Mouse (Mus musculus) layer of hippocampus, adult 9-11 months (tissue): Measurements from ENCODE around the gene Itgb1bp1.

ENCODE experiments used
- DNase-seq: peaks from one replicate; pipeline ENCODE4 v3.0.0; 2022

Itgb1bp1 gene

GRCm38 (mm10) chr12:21241965-21242364 is 44.1 kb downstream of the Itgb1bp1 start:
- DNase-seq, result no peak

- no peak for DNase-seq
Measured at GRCm38 (mm10) chr12:21234560-21234959, 51.5 kb downstream of the Itgb1bp1 start.

- DNase-seq, result no peak
Measured at GRCm38 (mm10) chr12:21233727-21234126, 52.4 kb downstream of the Itgb1bp1 start.

- DNase-seq, result peak; percentile 51
Measured at GRCm38 (mm10) chr12:21229076-21229918, 56.8 kb downstream of the Itgb1bp1 start.

GRCm38 (mm10) chr12:21228650-21229049 is 57.4 kb downstream of the Itgb1bp1 start:
- no peak for DNase-seq

- DNase-seq, result peak; percentile 32
Measured at GRCm38 (mm10) chr12:21227076-21227980, 58.8 kb downstream of the Itgb1bp1 start.

- no peak for DNase-seq
Measured at GRCm38 (mm10) chr12:21226316-21226715, 59.8 kb downstream of the Itgb1bp1 start.

- no peak for DNase-seq
Measured at GRCm38 (mm10) chr12:21225358-21225757, 60.7 kb downstream of the Itgb1bp1 start.

- no peak for DNase-seq
Measured at GRCm38 (mm10) chr12:21223923-21224322, 62.2 kb downstream of the Itgb1bp1 start.

- no peak for DNase-seq
Measured at GRCm38 (mm10) chr12:21220596-21220995, 65.5 kb downstream of the Itgb1bp1 start.

GRCm38 (mm10) chr12:21217776-21218444 is 68.2 kb downstream of the Itgb1bp1 start:
- no peak for DNase-seq

GRCm38 (mm10) chr12:21214551-21215165 is 71.4 kb downstream of the Itgb1bp1 start:
- DNase-seq, result no peak

- DNase-seq, result no peak
Measured at GRCm38 (mm10) chr12:21212876-21213275, 73.2 kb downstream of the Itgb1bp1 start.

- DNase-seq, result no peak
Measured at GRCm38 (mm10) chr12:21209273-21209672, 76.8 kb downstream of the Itgb1bp1 start.

- no peak for DNase-seq
Measured at GRCm38 (mm10) chr12:21208172-21208795, 77.8 kb downstream of the Itgb1bp1 start.

GRCm38 (mm10) chr12:21207422-21207821 is 78.7 kb downstream of the Itgb1bp1 start:
- no peak for DNase-seq

- no peak for DNase-seq
Measured at GRCm38 (mm10) chr12:21205799-21206198, 80.3 kb downstream of the Itgb1bp1 start.

GRCm38 (mm10) chr12:21204701-21205312 is 81.3 kb downstream of the Itgb1bp1 start:
- peak; percentile 43 for DNase-seq

GRCm38 (mm10) chr12:21201485-21202269 is 84.4 kb downstream of the Itgb1bp1 start:
- DNase-seq, result peak; percentile 26

GRCm38 (mm10) chr12:21200613-21201012 is 85.5 kb downstream of the Itgb1bp1 start:
- no peak for DNase-seq

- no peak for DNase-seq
Measured at GRCm38 (mm10) chr12:21196420-21196819, 89.7 kb downstream of the Itgb1bp1 start.
